Mouse (Mus musculus) splenic B cell, adult 2 months (primary cell): Measurements from ENCODE around the gene Slc36a2.

ENCODE experiments used
- DNase-seq: peaks from one replicate; pipeline ENCODE4 v3.0.0-alpha.2; 2011; ENCODE audit warnings: low read depth, low spot score
- H3K27me3 ChIP-seq: 2 replicates; pipeline ENCODE4 v1.6.1; 2012; ENCODE audit warnings: mild to moderate bottlenecking, low read length, moderate library complexity, mixed read lengths; ENCODE audit not compliant: control insufficient read depth, poor library complexity, insufficient read depth, severe bottlenecking
- H3K36me3 ChIP-seq: 2 replicates; pipeline ENCODE4 v1.6.1; 2012; ENCODE audit warnings: mild to moderate bottlenecking, low read length, moderate library complexity, mixed read lengths; ENCODE audit not compliant: control insufficient read depth, poor library complexity, insufficient read depth, severe bottlenecking

Gene Slc36a2

DNA sequence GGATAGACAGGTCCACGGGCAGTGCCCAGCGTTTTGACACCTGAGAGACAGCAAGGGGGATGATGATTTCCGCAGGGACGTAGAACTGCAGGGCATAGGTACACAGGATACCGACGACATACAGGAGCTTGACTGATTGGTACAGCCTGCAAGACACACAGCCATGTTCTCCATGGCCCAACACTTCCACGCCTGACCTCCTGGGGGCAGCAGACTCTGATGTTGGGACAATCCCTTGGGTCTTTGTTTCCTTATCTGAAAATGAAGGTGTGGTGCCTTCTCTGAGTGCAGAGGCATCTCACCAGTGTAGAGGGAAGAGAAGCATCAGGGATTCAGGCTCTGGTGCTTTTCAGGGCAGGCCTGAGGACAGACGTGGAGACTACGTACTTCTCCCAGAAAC is 22.2 kb downstream of the Slc36a2 start:
- DNase-seq = peak; percentile 66
- Histone ChIP-seq H3K36me3 (no peaks in the 10 kb centered on the region), H3K27me3 (no peaks in the 10 kb centered on the region)

DNA sequence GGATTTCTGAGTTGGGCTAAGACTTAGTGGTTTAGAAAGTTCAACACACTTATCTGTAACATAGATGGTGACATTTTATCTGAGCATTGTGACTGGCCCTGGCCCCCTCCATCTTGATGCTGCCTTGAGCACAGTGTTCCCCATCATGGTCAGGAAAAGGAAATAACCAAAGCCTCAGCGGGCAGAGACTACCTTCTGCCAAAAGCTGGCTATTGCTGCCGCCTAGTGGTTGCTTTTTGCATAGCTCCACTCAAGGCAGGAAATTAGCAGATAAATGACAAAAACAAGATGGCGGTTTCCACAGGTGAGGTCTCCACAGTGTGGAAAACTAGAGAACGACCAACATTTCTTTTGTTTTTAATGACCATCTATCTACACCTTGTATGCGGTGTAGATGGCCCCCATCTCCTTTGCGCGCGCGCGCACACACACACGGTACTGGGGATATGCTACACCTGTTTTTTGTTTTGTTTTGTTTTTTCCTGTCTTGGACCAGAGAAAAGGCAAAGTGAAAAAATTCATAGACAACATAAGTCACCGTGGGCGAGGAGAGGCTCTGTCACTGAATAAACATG is 26.0 kb downstream of the Slc36a2 start:
- Histone ChIP-seq H3K36me3 (no peaks in the 10 kb centered on the region), H3K27me3 (no peaks in the 10 kb centered on the region)
- peak; percentile 94 for DNase-seq

GRCm38 (mm10) chr11:55155070-55155421 is 29.8 kb downstream of the Slc36a2 start:
- Histone ChIP-seq H3K27me3 (no peaks in the 10 kb centered on the region), H3K36me3 (no peaks in the 10 kb centered on the region)
- DNase-seq = peak; percentile 92

DNA sequence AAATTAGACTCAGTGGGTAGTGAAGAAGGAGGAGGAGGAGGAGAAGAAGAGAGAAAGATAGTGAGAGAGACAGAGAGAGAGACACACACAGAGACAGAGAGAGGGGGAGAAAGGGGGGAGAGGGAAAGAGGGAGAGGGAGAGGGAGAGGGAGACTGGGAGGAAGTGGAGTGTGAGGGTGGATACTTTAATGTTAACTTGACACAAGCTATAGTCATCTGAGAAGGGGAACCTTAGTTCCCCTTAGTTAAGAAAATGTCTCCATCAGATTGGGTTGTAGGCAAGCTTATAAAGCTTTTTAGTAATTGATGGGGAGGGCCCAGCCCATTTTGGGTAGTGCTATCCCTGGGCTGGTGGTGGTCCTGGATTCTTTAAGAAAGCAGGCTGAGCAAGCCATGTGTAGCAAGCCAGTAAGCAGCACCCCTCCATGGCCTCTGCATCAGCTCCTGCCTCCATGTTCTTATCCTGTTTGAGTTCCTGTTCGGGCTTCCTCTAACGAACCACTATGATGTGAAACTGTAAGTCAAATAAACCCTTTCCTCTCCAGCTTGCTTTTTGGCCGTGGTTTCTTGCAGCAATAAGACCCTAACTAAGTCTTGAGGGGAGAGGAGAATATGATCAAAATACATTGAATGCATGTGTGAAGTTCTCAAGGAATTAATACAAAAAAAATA is 30.3 kb downstream of the Slc36a2 start:
- no peak for DNase-seq

GRCm38 (mm10) chr11:55151608-55152007 is 33.3 kb downstream of the Slc36a2 start, which contains the start of gene Slc36a3:
Gene Slc36a3, minus strand, starts transcription at chr11:55151708.
- DNase-seq = no peak
- Histone ChIP-seq H3K27me3 (no peaks in the 10 kb centered on the region), H3K36me3 (no peaks in the 10 kb centered on the region)

More for the DNA sequence above, 30.3 kb downstream of the Slc36a2 start:
- no peaks in the 10 kb centered on the region for H3K36me3 ChIP-seq
- H3K27me3 ChIP-seq = no peaks in the 10 kb centered on the region

DNA sequence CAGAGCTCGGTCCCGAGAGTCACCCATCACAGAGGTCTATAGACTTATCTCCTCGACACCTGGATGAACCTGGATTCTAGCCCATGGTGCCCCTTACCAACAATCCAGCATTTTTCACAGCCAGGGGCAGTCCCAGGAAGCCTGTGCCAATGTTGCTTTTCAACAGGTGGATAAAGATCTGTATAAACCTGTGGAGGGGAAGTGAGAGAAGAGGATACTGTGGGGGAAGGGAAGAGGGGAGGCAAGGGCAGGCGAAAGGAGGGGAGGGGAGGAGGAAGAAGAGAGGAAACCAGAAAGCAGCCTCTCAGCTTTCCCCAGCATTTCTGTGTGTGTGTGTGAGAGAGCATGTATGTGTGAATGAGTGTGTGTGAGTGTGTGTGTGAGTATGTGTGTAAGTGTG is 36.4 kb downstream of the Slc36a2 start:
- Histone ChIP-seq H3K36me3 (no peaks in the 10 kb centered on the region), H3K27me3 (no peaks in the 10 kb centered on the region)
- peak; percentile 54 for DNase-seq

DNA sequence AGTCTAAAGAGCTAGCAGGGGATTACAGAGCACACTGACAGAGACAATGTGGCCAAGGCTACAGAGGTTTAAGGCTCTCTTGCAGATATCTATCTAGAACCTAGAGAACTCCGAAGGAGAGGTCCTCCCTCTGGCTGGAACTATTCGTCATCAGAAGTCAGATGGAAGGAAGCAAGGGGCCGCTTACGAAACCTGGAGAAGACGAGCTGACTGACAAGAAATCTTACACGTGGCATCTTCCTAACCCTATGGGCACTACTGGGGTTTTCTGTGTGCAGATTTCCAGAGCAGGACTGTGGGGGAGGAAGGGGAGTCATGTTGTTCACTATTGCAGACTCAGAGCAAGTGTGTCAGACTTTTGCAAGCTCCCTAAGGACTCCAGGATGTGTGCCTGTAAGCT is 37.5 kb downstream of the Slc36a2 start:
- no peaks in the 10 kb centered on the region for H3K27me3 ChIP-seq
- no peak for DNase-seq
- H3K36me3 ChIP-seq = no peaks in the 10 kb centered on the region

GRCm38 (mm10) chr11:55146855-55147254 is 38.0 kb downstream of the Slc36a2 start:
- Histone ChIP-seq H3K36me3 (no peaks in the 10 kb centered on the region), H3K27me3 (no peaks in the 10 kb centered on the region)
- no peak for DNase-seq

DNA sequence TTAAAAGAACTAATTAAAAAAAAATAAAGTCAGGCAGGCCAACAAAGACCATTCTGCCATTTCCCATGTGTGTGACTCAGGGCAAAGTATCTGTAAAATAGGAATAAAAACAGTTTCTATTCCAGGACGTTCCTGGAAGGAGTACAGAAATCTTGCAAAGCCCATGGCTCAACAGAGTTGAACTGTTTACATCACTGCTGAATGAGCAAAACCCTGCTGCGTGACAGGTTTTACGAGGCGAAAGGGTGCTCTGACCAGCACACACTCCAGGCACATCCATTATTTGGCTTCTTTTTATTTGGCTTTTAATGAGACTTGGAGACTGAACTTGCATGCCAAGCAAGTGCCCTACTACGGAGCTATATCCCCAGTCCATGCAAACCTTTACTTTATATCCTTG is 40.9 kb downstream of the Slc36a2 start:
- Histone ChIP-seq H3K36me3 (no peaks in the 10 kb centered on the region), H3K27me3 (no peaks in the 10 kb centered on the region)
- DNase-seq = no peak

DNA sequence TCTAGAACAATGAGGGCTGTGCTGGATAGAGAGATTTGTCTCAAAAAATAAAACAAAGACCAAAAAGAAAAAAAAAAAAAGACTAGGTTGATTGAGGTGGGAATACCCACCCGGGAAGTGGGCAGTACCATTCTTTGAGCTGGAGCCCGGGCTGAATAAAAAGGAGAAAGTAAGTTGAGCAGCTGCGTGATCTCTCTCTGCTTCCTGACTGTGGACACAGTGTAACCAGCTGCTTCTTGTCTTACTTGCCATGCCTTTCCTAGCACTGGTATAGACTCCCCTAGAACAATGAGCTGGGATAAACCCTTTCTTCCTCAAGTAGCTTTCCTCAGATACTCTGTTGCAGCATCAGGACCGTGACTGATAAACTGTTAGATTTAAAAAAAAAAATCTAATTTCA is 43.4 kb downstream of the Slc36a2 start:
- no peak for DNase-seq
- Histone ChIP-seq H3K36me3 (no peaks in the 10 kb centered on the region), H3K27me3 (no peaks in the 10 kb centered on the region)

DNA sequence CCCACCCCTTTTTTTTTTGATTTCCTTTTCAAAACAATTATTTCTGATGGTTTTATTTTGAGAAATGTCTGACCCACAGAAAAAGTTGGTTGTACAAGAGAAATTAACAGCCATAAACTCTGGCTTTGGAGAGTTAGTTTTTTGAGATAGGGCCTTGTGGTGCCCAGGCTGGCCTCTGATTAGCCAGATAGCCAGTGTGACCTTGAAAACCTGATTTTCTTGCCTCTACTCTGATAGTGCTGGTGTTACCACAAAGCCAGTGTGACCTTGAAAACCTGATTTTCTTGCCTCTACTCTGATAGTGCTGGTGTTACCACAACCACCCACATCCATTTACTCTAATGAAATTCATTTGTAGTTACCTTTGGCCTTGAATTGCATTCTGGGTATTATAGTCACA is 47.2 kb downstream of the Slc36a2 start:
- no peak for DNase-seq
- Histone ChIP-seq H3K36me3 (no peaks in the 10 kb centered on the region), H3K27me3 (no peaks in the 10 kb centered on the region)

GRCm38 (mm10) chr11:55136770-55137547 is 47.9 kb downstream of the Slc36a2 start:
- H3K36me3 ChIP-seq = no peaks in the 10 kb centered on the region
- no peaks in the 10 kb centered on the region for H3K27me3 ChIP-seq
- DNase-seq = peak; percentile 95

- no peaks in the 10 kb centered on the region for H3K27me3 ChIP-seq
- no peaks in the 10 kb centered on the region for H3K36me3 ChIP-seq
- DNase-seq = no peak
These were observed 50.0 kb downstream of the Slc36a2 start for GRCm38 (mm10) chr11:55134871-55135270.

DNA sequence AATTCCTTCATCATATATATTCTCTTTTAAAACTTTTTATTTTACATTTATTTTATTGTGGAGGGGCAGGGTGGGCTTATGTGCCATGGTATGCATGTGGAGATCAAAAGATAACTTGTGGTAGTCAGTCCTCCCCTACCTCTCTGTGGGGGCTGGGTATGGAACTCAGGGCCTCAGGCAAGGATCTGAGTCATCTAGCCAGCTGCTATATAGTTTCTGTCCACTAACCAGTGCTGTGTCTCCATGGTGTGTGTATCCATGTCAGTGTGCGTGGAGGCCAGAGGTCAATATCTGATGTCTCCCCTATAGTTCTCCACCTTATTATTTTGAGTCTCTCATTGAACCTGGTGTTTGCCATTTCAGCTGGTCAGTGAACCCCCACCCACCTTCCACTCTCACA is 50.5 kb downstream of the Slc36a2 start:
- no peaks in the 10 kb centered on the region for H3K27me3 ChIP-seq
- H3K36me3 ChIP-seq = no peaks in the 10 kb centered on the region
- no peak for DNase-seq

DNA sequence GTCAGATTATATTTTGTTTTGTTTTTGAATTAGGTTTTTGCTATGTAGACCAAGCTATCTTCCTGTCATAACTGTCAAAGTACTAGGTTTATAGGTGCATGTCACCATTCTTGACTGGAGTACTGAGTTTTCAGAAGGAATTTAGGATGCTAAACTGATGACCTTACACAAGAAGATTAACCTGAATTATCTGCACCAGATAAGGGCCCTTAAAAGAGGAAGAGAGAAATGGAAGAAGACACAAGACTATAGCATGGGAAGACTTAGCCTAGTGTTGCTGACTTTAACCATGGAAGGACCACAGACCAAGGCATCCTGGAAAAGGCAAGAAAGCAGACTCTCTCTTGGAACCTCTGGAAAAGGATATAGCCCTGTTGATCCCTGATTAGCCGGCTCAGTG is 51.7 kb downstream of the Slc36a2 start:
- Histone ChIP-seq H3K36me3 (no peaks in the 10 kb centered on the region), H3K27me3 (no peaks in the 10 kb centered on the region)
- no peak for DNase-seq
